Mouse (Mus musculus) hindbrain, embryonic 15.5 days (tissue): ENCODE data around the gene Nt5dc2. TPM values are rescaled to one million over a fixed set of nuclear protein-coding genes. Genes with fewer than 3 reads are reported as not detected.

ENCODE experiments used
- ATAC-seq: fragments of 200-750 bp; cut with Nextera tagmentation; 2 replicates; pipeline ENCODE4 v1.8.0; 2017; ENCODE audit warnings: low read depth, moderate number of reproducible peaks, moderate TSS enrichment; ENCODE audit not compliant: low FRiP score
- H3K27ac ChIP-seq: fragments of 300-500 bp; sonication (generic); replicated peaks from 2 replicates; pipeline ENCODE4 v1.5.1; 2015; ENCODE audit warnings: mild to moderate bottlenecking, inconsistent platforms
- H3K27me3 ChIP-seq: fragments of 300-500 bp; sonication (generic); 2 replicates; pipeline ENCODE4 v1.6.1; 2015; ENCODE audit warnings: control low read depth, inconsistent platforms
- H3K36me3 ChIP-seq: fragments of 300-500 bp; sonication (generic); 2 replicates; pipeline ENCODE4 v1.6.1; 2015; ENCODE audit warnings: control low read depth, inconsistent platforms
- H3K4me1 ChIP-seq: fragments of 300-500 bp; sonication (generic); replicated peaks from 2 replicates; pipeline ENCODE4 v1.6.1; 2015; ENCODE audit warnings: control low read depth, inconsistent platforms
- H3K4me2 ChIP-seq: fragments of 300-500 bp; sonication (generic); 2 replicates; pipeline ENCODE4 v1.6.1; 2015; ENCODE audit warnings: moderate library complexity, mild to moderate bottlenecking, inconsistent platforms
- H3K4me3 ChIP-seq: fragments of 300-500 bp; sonication (generic); 2 replicates; pipeline ENCODE4 v1.5.1; 2015; ENCODE audit warnings: mild to moderate bottlenecking, inconsistent platforms
- H3K9ac ChIP-seq: fragments of 300-500 bp; sonication (generic); 2 replicates; pipeline ENCODE4 v1.6.1; 2015; ENCODE audit warnings: inconsistent platforms
- H3K9me3 ChIP-seq: fragments of 300-500 bp; sonication (generic); 2 replicates; pipeline ENCODE4 v1.6.1; 2016; ENCODE audit warnings: control low read depth, inconsistent platforms
- WGBS: fragments of 180-500 bp; shearing (Covaris S2); methylation state at CpG from one replicate; pipeline ENCODE4 v1.1.7; 2015; 5-methylcytosine and 5-hydroxymethylcytosine counted together
- polyA plus RNA-seq: library from polyadenylated mRNA; unstranded; fragments of >200 nt; fragmentation: Nextera tagmentation; extraction: Ambion mirVana; gene quantifications from 2 replicates; pipeline ENCODE4 v1.2.1, GENCODE M21; 2015

Nt5dc2 gene
- polyA plus RNA-seq, 1 experiment from 2014 or later = 270 TPM

DNA sequence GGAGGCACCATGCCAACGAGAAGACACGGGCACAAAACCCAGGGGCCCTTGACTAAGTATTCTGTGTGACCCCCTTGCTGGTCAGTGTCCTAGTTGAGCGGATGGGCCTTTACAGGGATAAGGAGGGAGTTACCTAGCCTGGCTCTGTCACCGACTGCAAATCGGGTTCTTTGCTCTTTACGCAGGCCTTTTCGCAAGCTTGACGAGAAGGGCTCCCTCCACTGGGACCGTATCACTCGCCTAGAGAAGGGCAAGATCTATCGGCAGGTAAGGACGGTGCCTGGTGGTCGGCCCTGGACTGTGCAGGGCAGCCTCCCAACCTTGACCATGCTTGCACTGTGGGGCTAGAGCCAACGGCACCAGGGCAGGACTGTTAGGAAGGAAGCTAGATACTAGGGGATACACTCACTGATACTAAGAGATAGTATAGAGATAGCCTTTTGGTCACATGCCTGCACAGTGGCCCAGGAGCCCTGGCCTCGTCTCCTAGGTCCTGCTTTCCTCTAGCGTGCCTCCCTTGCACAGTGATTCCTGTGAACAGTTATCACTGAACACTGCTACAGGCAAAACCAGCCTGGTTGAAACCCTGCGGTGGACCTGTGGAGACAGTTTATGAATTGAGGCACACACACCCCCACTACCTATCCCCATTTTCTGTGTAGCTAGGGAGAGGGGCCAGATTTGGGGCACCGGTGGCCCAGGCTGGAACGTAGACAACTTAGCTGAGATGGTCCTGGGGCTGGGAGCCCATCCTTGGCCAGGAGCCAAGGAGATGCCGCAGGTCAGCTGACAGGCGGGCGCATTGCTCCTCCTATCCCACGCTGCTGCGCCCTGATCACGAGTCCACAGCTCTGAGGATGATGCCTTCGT, 5.8 kb downstream of the Nt5dc2 start:
- peaks cover 30% of the 10 kb centered on the region for H3K36me3 ChIP-seq
- no peaks in the 10 kb centered on the region for H3K9me3 ChIP-seq
- 91% methylated on average over 26 of the region's 26 CpGs for WGBS
- H3K4me2 ChIP-seq = no peak overlapping the region
- H3K4me3 ChIP-seq = no peak overlapping the region
- no peak overlapping the region for H3K27ac ChIP-seq
- ATAC-seq = no peak
- H3K27me3 ChIP-seq = no peaks in the 10 kb centered on the region
- H3K9ac ChIP-seq = no peak overlapping the region
- peaks cover 35% of the 10 kb centered on the region for H3K4me1 ChIP-seq

DNA sequence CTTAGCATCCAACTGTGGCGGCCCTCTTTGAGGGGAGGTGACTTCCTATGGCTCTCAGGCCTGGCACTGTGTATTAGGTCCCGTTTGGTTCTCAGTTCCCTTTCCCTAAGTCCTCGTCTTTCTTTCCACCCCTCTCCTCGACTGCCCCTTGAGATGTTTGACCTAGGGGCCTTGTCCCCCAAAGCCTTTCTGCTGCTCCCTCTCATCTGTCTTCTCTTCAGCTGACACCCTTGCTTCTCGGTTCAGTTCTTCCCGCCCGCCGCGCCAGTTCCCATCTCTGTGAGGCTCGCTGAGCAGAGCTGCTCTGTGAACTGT, 6.4 kb downstream of the Nt5dc2 start:
- no peaks in the 10 kb centered on the region for H3K27me3 ChIP-seq
- no peak for ATAC-seq
- H3K36me3 ChIP-seq = peaks cover 30% of the 10 kb centered on the region
- no peak overlapping the region for H3K9ac ChIP-seq
- WGBS = 80% methylated on average over 10 of the region's 10 CpGs
- H3K4me1 ChIP-seq = peaks cover 29% of the 10 kb centered on the region
- H3K4me2 ChIP-seq = no peak overlapping the region
- H3K9me3 ChIP-seq = no peaks in the 10 kb centered on the region
- no peak overlapping the region for H3K27ac ChIP-seq
- no peak overlapping the region for H3K4me3 ChIP-seq

DNA sequence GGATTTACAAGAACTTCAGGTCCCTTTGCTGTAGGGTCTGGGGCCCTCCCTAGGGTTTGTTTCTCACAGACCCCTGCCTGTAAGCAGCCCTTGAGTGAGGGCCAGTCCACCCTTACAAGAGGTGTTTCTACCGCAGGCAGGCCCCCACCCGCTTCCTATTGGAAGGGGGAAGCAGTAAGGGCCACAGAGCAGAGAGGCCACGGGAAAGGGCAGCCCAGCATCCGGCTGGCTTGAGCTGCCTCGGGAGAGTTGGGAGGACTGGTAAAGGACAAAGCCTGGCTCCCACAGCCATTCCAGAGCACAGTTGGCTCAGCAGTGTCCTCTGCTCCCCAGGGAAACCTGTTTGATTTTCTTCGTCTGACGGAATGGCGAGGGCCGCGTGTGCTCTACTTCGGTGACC, 6.9 kb downstream of the Nt5dc2 start:
- Histone ChIP-seq H3K27ac (no peak overlapping the region), H3K36me3 (peaks cover 30% of the 10 kb centered on the region)
- WGBS = 75% methylated on average over 11 of the region's 11 CpGs

DNA sequence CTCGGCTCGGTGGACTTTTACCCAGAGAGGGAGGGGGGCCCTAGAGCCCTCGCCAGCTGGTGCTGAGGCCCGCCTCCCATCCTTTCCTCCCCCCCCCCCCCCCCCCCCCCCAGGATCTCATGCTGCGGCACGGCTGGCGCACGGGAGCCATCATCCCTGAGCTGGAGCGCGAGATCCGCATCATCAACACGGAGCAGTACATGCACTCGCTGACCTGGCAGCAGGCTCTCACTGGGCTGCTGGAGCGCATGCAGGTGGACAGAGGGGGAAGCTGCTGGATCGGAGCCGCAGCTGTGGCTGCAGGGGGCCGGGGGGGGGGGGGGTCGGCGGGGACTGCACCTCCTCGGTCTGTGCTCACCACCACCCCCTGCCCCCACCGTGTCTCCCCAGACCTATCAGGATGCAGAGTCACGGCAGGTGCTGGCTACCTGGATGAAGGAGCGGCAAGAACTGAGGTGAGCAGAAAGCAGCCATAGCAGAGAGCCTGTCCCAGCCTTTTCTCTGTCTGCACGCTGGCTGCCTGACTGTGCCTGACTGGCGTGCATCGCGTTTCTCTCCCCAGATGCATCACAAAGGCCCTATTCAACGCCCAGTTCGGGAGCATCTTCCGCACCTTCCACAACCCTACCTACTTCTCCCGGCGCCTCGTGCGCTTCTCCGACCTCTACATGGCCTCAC, 7.5 kb downstream of the Nt5dc2 start:
- ATAC-seq = no peak
- Histone ChIP-seq H3K36me3 (peaks cover 30% of the 10 kb centered on the region), H3K27me3 (no peaks in the 10 kb centered on the region), H3K9ac (no peak overlapping the region), H3K4me3 (no peak overlapping the region), H3K4me1 (peaks cover 18% of the 10 kb centered on the region), H3K9me3 (no peaks in the 10 kb centered on the region), H3K4me2 (no peak overlapping the region), H3K27ac (no peak overlapping the region)
- 81% methylated on average over 23 of the region's 35 CpGs for WGBS

More for the DNA sequence above, 6.9 kb downstream of the Nt5dc2 start:
- no peak for ATAC-seq
- no peak overlapping the region for H3K9ac ChIP-seq
- H3K4me1 ChIP-seq = peaks cover 24% of the 10 kb centered on the region
- H3K4me3 ChIP-seq = no peak overlapping the region
- no peaks in the 10 kb centered on the region for H3K27me3 ChIP-seq
- no peak overlapping the region for H3K4me2 ChIP-seq
- H3K9me3 ChIP-seq = no peaks in the 10 kb centered on the region

DNA sequence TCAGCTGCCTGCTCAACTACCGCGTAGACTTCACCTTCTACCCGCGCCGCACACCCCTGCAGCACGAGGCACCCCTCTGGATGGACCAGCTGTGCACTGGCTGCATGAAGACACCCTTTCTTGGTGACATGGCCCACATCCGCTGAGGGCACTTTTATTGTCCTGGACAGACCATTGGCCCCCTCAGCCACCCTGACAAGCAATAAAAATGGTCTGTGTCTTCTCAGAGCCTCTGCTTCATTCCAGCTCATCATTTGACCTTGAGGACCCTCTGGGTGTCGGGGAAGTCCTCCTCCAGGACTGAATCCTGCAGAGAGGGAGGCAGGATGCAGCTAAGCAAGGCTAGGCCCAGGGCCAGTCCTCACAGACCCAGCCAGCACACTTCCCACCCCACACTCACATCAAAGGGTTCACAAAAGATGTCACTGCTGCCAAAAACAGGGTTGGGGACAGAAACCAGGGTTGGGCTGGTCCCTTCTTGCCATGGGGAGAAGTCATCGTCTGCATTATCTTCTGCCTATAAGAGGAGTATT, 8.1 kb downstream of the Nt5dc2 start:
- WGBS = 93% methylated on average over 9 of the region's 9 CpGs
- H3K27ac ChIP-seq = no peak overlapping the region
- H3K4me1 ChIP-seq = peaks cover 12% of the 10 kb centered on the region
- H3K4me3 ChIP-seq = no peak overlapping the region
- no peak overlapping the region for H3K4me2 ChIP-seq
- H3K9me3 ChIP-seq = no peaks in the 10 kb centered on the region
- no peak for ATAC-seq
- H3K9ac ChIP-seq = no peak overlapping the region
- H3K36me3 ChIP-seq = peaks cover 30% of the 10 kb centered on the region
- H3K27me3 ChIP-seq = no peaks in the 10 kb centered on the region

DNA sequence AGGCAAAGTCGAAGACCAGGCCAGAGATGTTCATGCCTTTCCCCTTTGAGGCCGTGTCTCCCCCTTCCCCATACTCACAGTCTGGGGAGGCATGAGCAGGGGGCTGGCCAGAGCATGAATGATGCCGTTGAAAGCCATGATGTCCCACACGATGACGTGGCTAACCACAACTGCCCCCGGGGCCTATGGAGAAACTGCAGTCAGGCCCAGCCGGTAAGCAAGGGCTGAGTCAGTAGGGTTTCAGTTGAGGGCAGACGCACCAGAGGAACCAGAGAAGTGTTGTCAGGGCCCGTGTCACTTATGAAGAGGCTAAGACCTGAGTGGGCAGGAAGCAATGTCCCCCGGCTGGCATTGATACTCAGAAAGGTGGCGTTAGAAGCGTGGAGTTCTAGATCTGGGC, 8.8 kb downstream of the Nt5dc2 start:
- Histone ChIP-seq H3K36me3 (peaks cover 30% of the 10 kb centered on the region), H3K4me1 (peaks cover 5% of the 10 kb centered on the region), H3K9ac (no peak overlapping the region), H3K27ac (no peak overlapping the region), H3K4me3 (no peak overlapping the region), H3K4me2 (no peak overlapping the region), H3K27me3 (no peaks in the 10 kb centered on the region), H3K9me3 (no peaks in the 10 kb centered on the region)
- no peak for ATAC-seq
- WGBS = 94% methylated on average over 12 of the region's 12 CpGs

DNA sequence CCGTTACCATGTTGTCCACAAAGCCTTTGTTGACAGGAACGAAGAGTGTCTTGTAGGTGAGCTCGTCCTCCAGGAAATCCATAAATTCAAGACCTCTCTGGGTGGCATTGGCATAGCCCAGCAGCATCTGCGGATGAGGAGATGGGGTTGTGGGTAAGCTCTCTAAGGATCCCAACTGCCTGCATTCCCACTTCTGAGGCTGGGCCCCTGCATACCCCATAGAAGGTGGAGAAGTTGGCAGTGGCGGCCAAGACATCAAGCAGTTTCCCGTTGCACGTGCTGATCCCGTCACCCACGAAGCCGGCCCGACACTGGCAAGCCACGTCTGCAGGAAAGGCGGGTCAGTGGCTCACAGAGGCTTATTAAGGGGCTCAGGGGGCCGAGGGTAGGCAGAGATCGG, 9.3 kb downstream of the Nt5dc2 start:
- no peaks in the 10 kb centered on the region for H3K9me3 ChIP-seq
- WGBS = 93% methylated on average over 15 of the region's 15 CpGs
- no peaks in the 10 kb centered on the region for H3K27me3 ChIP-seq
- H3K36me3 ChIP-seq = peaks cover 30% of the 10 kb centered on the region
- no peak overlapping the region for H3K9ac ChIP-seq
- no peak overlapping the region for H3K27ac ChIP-seq
- H3K4me3 ChIP-seq = no peak overlapping the region
- H3K4me1 ChIP-seq = peaks cover 5% of the 10 kb centered on the region
- H3K4me2 ChIP-seq = no peak overlapping the region
- no peak for ATAC-seq

DNA sequence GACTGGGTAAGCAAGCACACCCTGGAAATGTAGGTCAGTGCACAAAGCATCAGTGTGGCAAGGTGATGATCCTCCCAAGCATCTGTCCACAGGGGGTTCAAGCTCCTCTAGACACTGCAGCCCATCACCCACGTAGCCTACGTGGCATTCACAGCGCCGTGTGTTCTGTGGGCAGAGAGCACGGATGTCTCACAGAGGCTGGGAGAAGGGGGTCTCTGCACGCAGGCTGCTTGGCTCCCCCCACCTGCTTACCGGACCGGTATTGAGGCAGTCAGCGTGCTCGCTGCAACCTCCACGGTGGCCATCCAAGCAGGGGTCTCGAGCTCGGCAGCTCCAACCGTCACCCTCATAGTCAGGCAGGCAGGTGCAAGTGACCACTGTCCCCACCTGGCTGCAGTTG, 10.2 kb downstream of the Nt5dc2 start:
- Histone ChIP-seq H3K9me3 (no peaks in the 10 kb centered on the region), H3K4me2 (no peak overlapping the region), H3K36me3 (peaks cover 22% of the 10 kb centered on the region), H3K27ac (no peak overlapping the region), H3K4me3 (no peak overlapping the region), H3K4me1 (peaks cover 5% of the 10 kb centered on the region), H3K27me3 (no peaks in the 10 kb centered on the region), H3K9ac (no peak overlapping the region)
- 95% methylated on average over 14 of the region's 14 CpGs for WGBS
- ATAC-seq = no peak

DNA sequence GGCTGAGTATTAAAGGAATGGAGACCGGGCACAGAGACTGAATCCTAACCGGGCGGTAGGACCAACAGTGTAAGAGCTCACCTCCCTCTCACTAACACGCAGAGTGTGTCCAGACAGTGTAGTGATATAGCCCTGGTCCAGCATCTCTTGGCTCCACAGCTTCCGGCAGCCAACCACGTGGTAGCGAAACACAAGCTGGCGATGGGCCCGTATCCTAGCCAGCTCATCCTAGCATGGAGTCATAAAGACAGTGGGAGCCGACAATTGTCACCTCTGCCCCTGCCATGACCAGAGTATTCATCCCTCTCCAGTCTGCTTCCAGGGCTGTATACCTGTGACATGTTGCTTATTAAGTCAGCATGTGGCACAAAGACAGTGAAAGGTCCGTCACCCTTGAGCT, 14.8 kb downstream of the Nt5dc2 start:
- H3K4me3 ChIP-seq = no peak overlapping the region
- WGBS = 89% methylated on average over 11 of the region's 11 CpGs

DNA sequence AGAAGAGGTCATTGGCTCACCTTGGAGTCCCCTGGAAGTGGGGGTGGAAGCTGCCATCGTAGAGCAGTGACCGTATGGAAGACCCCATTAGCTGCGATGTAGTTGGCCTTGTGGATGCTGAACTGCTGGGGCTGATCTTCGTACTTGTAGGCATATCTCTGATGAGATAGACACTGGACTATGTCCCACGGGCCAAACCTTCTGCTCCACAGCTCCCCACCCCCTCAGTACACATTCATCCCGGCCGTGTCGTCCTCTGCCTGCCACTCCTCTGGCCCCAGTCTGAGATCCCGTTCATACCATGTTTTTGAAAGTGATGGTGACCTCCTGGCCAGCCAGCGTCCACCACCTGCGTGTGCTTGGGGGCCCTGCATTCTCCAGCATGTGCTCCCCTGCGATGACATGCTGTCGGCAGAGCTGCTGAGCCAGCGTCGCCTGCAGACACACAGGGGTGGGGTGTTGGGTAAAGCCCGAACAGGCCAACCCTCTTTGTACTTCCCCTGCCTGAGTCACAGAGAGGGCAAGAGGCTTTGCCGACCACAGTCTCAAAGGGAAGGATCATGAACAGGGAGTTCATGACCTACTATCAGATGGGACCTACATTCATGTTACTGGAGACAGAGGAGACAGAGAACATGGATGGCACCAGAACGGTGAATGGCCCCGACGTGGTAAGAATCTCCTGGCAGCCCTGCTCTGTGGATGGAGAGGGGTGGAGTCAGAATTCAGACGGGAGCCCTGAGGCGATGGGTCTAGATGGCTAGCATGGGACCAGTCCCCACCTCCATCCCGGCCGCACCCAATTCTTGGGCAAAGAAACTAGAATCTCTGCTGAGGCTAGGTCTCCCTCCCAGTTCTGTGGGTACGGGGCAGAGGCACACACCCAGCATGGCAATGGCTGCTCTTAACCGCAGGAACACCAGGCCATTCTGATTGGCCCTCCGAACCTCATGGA, 29.6 kb downstream of the Nt5dc2 start:
- H3K4me2 ChIP-seq = no peak overlapping the region
- WGBS = 79% methylated on average over 27 of the region's 27 CpGs
- no peaks in the 10 kb centered on the region for H3K9me3 ChIP-seq
- H3K36me3 ChIP-seq = no peaks in the 10 kb centered on the region
- ATAC-seq = no peak
- H3K27me3 ChIP-seq = no peaks in the 10 kb centered on the region
- H3K4me3 ChIP-seq = no peak overlapping the region
- H3K4me1 ChIP-seq = 0 out of 2 replicates have a peak, but pooled peaks cover under 1% of the 10 kb centered on the region
- no peak overlapping the region for H3K9ac ChIP-seq
- H3K27ac ChIP-seq = no peak overlapping the region

More for the DNA sequence above, 14.8 kb downstream of the Nt5dc2 start:
- Histone ChIP-seq H3K9me3 (no peaks in the 10 kb centered on the region), H3K27me3 (no peaks in the 10 kb centered on the region), H3K36me3 (no peaks in the 10 kb centered on the region; the same call in 1 of the 2 replicates), H3K27ac (no peak overlapping the region), H3K9ac (no peak overlapping the region), H3K4me2 (no peak overlapping the region), H3K4me1 (no peaks in the 10 kb centered on the region)
- ATAC-seq = no peak

DNA sequence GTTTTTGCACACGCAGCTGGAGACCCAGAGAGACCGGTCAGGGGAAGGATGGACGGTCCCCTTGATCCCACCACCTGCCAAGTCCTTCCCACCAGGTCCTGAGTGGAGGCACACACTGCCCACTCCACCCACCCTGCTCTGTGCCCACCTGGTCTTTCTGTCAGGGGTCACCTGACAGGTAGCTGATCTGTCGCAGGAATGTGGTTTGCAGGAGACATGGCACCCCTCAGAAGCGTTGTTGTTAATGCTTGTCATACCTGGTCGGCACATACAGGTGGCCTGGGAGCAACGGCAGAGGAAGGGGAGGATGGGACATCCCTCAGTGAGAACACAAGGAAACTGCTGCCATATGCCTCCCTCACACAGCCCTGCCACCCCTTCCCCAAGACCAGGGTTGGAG, 30.3 kb downstream of the Nt5dc2 start:
- 90% methylated on average over 7 of the region's 7 CpGs for WGBS
- peaks cover 6% of the 10 kb centered on the region; the same call in 1 of the 2 replicates for H3K4me1 ChIP-seq
- no peaks in the 10 kb centered on the region for H3K36me3 ChIP-seq
- no peak overlapping the region for H3K27ac ChIP-seq
- no peak overlapping the region for H3K4me2 ChIP-seq
- no peak for ATAC-seq
- no peak overlapping the region for H3K4me3 ChIP-seq
- H3K27me3 ChIP-seq = no peaks in the 10 kb centered on the region
- H3K9ac ChIP-seq = no peak overlapping the region
- H3K9me3 ChIP-seq = no peaks in the 10 kb centered on the region
